Mouse (Mus musculus): ENCODE measurements around the gene Elobl. TPM values are rescaled to one million over a fixed set of nuclear protein-coding genes. Genes with fewer than 3 reads are reported as not detected.

Elobl gene
- not detected in 2 replicates for polyA plus RNA-seq (2016; fragmentation: Nextera tagmentation; extraction: Ambion mirVana)

- Histone ChIP-seq H3K36me3 (replicated peaks) (no peaks in the 10 kb centered on the region), H3K27me3 (no peaks in the 10 kb centered on the region), H3K9ac (no peak within 1 kb of the TSS), H3K4me2 (no peak within 1 kb of the TSS), H3K27ac (no peak within 1 kb of the TSS), H3K4me1 (no peaks in the 10 kb centered on the region), H3K9me3 (no peaks in the 10 kb centered on the region), H3K4me3 (replicated peaks) (no peak within 1 kb of the TSS)
- no peak for ATAC-seq (ENCODE audit: low FRiP score)
- 94% methylated on average over 2 of the region's 3 CpGs for WGBS
These were observed at the start of gene Elobl for GRCm38 (mm10) chr11:88966881-88967361. Gene Elobl (minus strand): TSS chr11:88966931.

- Histone ChIP-seq H3K9ac (no peak overlapping the region), H3K9me3 (no peaks in the 10 kb centered on the region), H3K27me3 (no peaks in the 10 kb centered on the region), H3K4me3 (replicated peaks) (no peak overlapping the region), H3K36me3 (replicated peaks) (no peaks in the 10 kb centered on the region), H3K27ac (no peak overlapping the region), H3K4me1 (no peaks in the 10 kb centered on the region), H3K4me2 (no peak overlapping the region)
- WGBS = 91% methylated on average over 5 of the region's 5 CpGs
- no peak for ATAC-seq (ENCODE audit: low FRiP score)
These were observed 45.5 kb upstream of the Elobl start for GRCm38 (mm10) chr11:89012241-89012640.

GRCm38 (mm10) chr11:89009496-89009895, 42.8 kb upstream of the Elobl start:
- 80% methylated on average over 7 of the region's 7 CpGs for WGBS

GRCm38 (mm10) chr11:89009066-89009465, 42.3 kb upstream of the Elobl start:
- WGBS = 91% methylated on average over 9 of the region's 9 CpGs

More at GRCm38 (mm10) chr11:89009496-89009895, 42.8 kb upstream of the Elobl start:
- Histone ChIP-seq H3K9me3 (no peaks in the 10 kb centered on the region), H3K36me3 (replicated peaks) (no peaks in the 10 kb centered on the region), H3K27ac (no peak overlapping the region), H3K4me1 (no peaks in the 10 kb centered on the region), H3K9ac (no peak overlapping the region), H3K27me3 (no peaks in the 10 kb centered on the region), H3K4me2 (no peak overlapping the region), H3K4me3 (replicated peaks) (no peak overlapping the region)
- no peak for ATAC-seq (ENCODE audit: low FRiP score)

GRCm38 (mm10) chr11:89007582-89007981, 40.9 kb upstream of the Elobl start:
- Histone ChIP-seq H3K27ac (no peak overlapping the region), H3K4me1 (no peaks in the 10 kb centered on the region; the same call in 1 of the 2 replicates), H3K4me2 (no peak overlapping the region), H3K9me3 (no peaks in the 10 kb centered on the region), H3K27me3 (no peaks in the 10 kb centered on the region), H3K9ac (no peak overlapping the region), H3K36me3 (replicated peaks) (no peaks in the 10 kb centered on the region), H3K4me3 (replicated peaks) (no peak overlapping the region)
- 88% methylated on average over 3 of the region's 3 CpGs for WGBS
- no peak for ATAC-seq (ENCODE audit: low FRiP score)

More at GRCm38 (mm10) chr11:89009066-89009465, 42.3 kb upstream of the Elobl start:
- Histone ChIP-seq H3K4me2 (no peak overlapping the region), H3K4me3 (replicated peaks) (no peak overlapping the region), H3K4me1 (no peaks in the 10 kb centered on the region), H3K27ac (no peak overlapping the region), H3K27me3 (no peaks in the 10 kb centered on the region), H3K36me3 (replicated peaks) (no peaks in the 10 kb centered on the region), H3K9ac (no peak overlapping the region), H3K9me3 (no peaks in the 10 kb centered on the region)
- no peak for ATAC-seq (ENCODE audit: low FRiP score)

GRCm38 (mm10) chr11:89006404-89006803, 39.7 kb upstream of the Elobl start:
- Histone ChIP-seq H3K27ac (no peak overlapping the region), H3K4me2 (no peak overlapping the region), H3K36me3 (replicated peaks) (no peaks in the 10 kb centered on the region), H3K4me3 (replicated peaks) (no peak overlapping the region), H3K9me3 (no peaks in the 10 kb centered on the region), H3K27me3 (peaks cover under 1% of the 10 kb centered on the region; the same call in 1 of the 2 replicates), H3K4me1 (no peaks in the 10 kb centered on the region; the same call in 1 of the 2 replicates), H3K9ac (no peak overlapping the region)
- ATAC-seq (ENCODE audit: low FRiP score) = no peak

- no peak for ATAC-seq (ENCODE audit: low FRiP score)
- Histone ChIP-seq H3K9ac (no peak overlapping the region), H3K9me3 (no peaks in the 10 kb centered on the region), H3K4me2 (no peak overlapping the region), H3K27ac (no peak overlapping the region), H3K4me1 (no peaks in the 10 kb centered on the region; the same call in 1 of the 2 replicates), H3K4me3 (replicated peaks) (no peak overlapping the region), H3K36me3 (replicated peaks) (no peaks in the 10 kb centered on the region), H3K27me3 (peaks cover 7% of the 10 kb centered on the region)
- WGBS = 83% methylated on average over 5 of the region's 5 CpGs
These were observed 38.7 kb upstream of the Elobl start for GRCm38 (mm10) chr11:89005473-89005872.

- ATAC-seq (ENCODE audit: low FRiP score) = no peak
- Histone ChIP-seq H3K9ac (no peak overlapping the region), H3K4me1 (peaks cover 4% of the 10 kb centered on the region; the same call in 1 of the 2 replicates), H3K9me3 (no peaks in the 10 kb centered on the region), H3K36me3 (replicated peaks) (no peaks in the 10 kb centered on the region), H3K27ac (no peak overlapping the region), H3K4me3 (replicated peaks) (no peak overlapping the region), H3K27me3 (peaks cover 24% of the 10 kb centered on the region), H3K4me2 (no peak overlapping the region)
- 89% methylated on average over 4 of the region's 4 CpGs for WGBS
These were observed 37.0 kb upstream of the Elobl start for GRCm38 (mm10) chr11:89003726-89004125.

GRCm38 (mm10) chr11:89003078-89003477, 36.3 kb upstream of the Elobl start:
- peaks cover 4% of the 10 kb centered on the region; the same call in 1 of the 2 replicates for H3K4me1 ChIP-seq
- no peaks in the 10 kb centered on the region for H3K9me3 ChIP-seq
- no peaks in the 10 kb centered on the region for H3K36me3 ChIP-seq (replicated peaks)
- H3K27me3 ChIP-seq = peaks cover 31% of the 10 kb centered on the region
- H3K4me3 ChIP-seq (replicated peaks) = no peak overlapping the region
- 71% methylated on average over 6 of the region's 6 CpGs for WGBS
- no peak overlapping the region for H3K4me2 ChIP-seq
- no peak overlapping the region for H3K9ac ChIP-seq
- no peak for ATAC-seq (ENCODE audit: low FRiP score)
- H3K27ac ChIP-seq = no peak overlapping the region

GRCm38 (mm10) chr11:89002621-89003020, 35.9 kb upstream of the Elobl start:
- H3K27ac ChIP-seq = no peak overlapping the region
- no peak overlapping the region for H3K9ac ChIP-seq
- peaks cover 4% of the 10 kb centered on the region; the same call in 1 of the 2 replicates for H3K4me1 ChIP-seq
- H3K4me3 ChIP-seq (replicated peaks) = no peak overlapping the region
- H3K36me3 ChIP-seq (replicated peaks) = no peaks in the 10 kb centered on the region
- no peaks in the 10 kb centered on the region for H3K9me3 ChIP-seq
- H3K4me2 ChIP-seq = no peak overlapping the region
- H3K27me3 ChIP-seq = peaks cover 34% of the 10 kb centered on the region
- WGBS = 85% methylated on average over 5 of the region's 5 CpGs
- ATAC-seq (ENCODE audit: low FRiP score) = no peak

GRCm38 (mm10) chr11:89002068-89002467, 35.3 kb upstream of the Elobl start:
- WGBS = 98% methylated on average over 5 of the region's 5 CpGs
- H3K9me3 ChIP-seq = no peaks in the 10 kb centered on the region
- no peak for ATAC-seq (ENCODE audit: low FRiP score)
- no peak overlapping the region for H3K4me2 ChIP-seq
- H3K9ac ChIP-seq = no peak overlapping the region
- no peak overlapping the region for H3K4me3 ChIP-seq (replicated peaks)
- H3K4me1 ChIP-seq = peaks cover 4% of the 10 kb centered on the region; the same call in 1 of the 2 replicates
- no peak overlapping the region for H3K27ac ChIP-seq
- peaks cover 34% of the 10 kb centered on the region for H3K27me3 ChIP-seq
- no peaks in the 10 kb centered on the region for H3K36me3 ChIP-seq (replicated peaks)

- ATAC-seq (ENCODE audit: low FRiP score) = no peak
- H3K4me2 ChIP-seq = no peak overlapping the region
- H3K4me3 ChIP-seq (replicated peaks) = no peak overlapping the region
- H3K9ac ChIP-seq = no peak overlapping the region
- H3K9me3 ChIP-seq = no peaks in the 10 kb centered on the region
- WGBS = 94% methylated on average over 7 of the region's 7 CpGs
- no peaks in the 10 kb centered on the region for H3K36me3 ChIP-seq (replicated peaks)
- H3K27ac ChIP-seq = no peak overlapping the region
- peaks cover 34% of the 10 kb centered on the region for H3K27me3 ChIP-seq
- H3K4me1 ChIP-seq = peaks cover 4% of the 10 kb centered on the region; the same call in 1 of the 2 replicates
These were observed 34.8 kb upstream of the Elobl start for GRCm38 (mm10) chr11:89001569-89001968.

GRCm38 (mm10) chr11:89000527-89000819, 33.7 kb upstream of the Elobl start:
- no peak overlapping the region for H3K9ac ChIP-seq
- H3K4me3 ChIP-seq (replicated peaks) = no peak overlapping the region
- H3K9me3 ChIP-seq = no peaks in the 10 kb centered on the region
- no peak overlapping the region for H3K4me2 ChIP-seq
- no peak overlapping the region for H3K27ac ChIP-seq
- H3K4me1 ChIP-seq = peaks cover 4% of the 10 kb centered on the region; the same call in 1 of the 2 replicates
- H3K36me3 ChIP-seq (replicated peaks) = no peaks in the 10 kb centered on the region
- peaks cover 34% of the 10 kb centered on the region for H3K27me3 ChIP-seq
- no peak for ATAC-seq (ENCODE audit: low FRiP score)

Measured in forebrain, embryonic 12.5 days (tissue).